Mouse (Mus musculus) embryonic facial prominence, embryonic 10.5 days (tissue): ENCODE measurements around the gene Tfpi2. TPM values are rescaled to one million over a fixed set of nuclear protein-coding genes. Genes with fewer than 3 reads are reported as not detected.

Experiments
- DNase-seq: peaks from one replicate; pipeline ENCODE4 v3.0.0-alpha.2; 2017; ENCODE audit warnings: low spot score
- H3K27ac ChIP-seq: fragments of 300-500 bp; sonication (generic); replicated peaks from 2 replicates; pipeline ENCODE4 v1.5.1; 2016; ENCODE audit warnings: mild to moderate bottlenecking
- H3K27me3 ChIP-seq: fragments of 300-500 bp; sonication (generic); replicated peaks from 2 replicates; pipeline ENCODE4 v1.6.1; 2016; ENCODE audit warnings: low read depth, mild to moderate bottlenecking; ENCODE audit not compliant: poor library complexity, severe bottlenecking
- H3K36me3 ChIP-seq: fragments of 300-500 bp; sonication (generic); replicated peaks from 2 replicates; pipeline ENCODE4 v1.6.1; 2016; ENCODE audit warnings: mild to moderate bottlenecking, moderate library complexity
- H3K4me1 ChIP-seq: fragments of 300-500 bp; sonication (generic); 2 replicates; pipeline ENCODE4 v1.6.1; 2016
- H3K4me3 ChIP-seq: fragments of 300-500 bp; sonication (generic); 2 replicates; pipeline ENCODE4 v1.5.1; 2016; ENCODE audit warnings: mild to moderate bottlenecking, moderate library complexity
- H3K9me3 ChIP-seq: fragments of 300-500 bp; sonication (generic); 2 replicates; pipeline ENCODE4 v1.6.1; 2016; ENCODE audit warnings: mild to moderate bottlenecking
- WGBS: fragments of 180-500 bp; shearing (Covaris S2); methylation state at CpG from one replicate; pipeline ENCODE4 v1.1.7; 2016; 5-methylcytosine and 5-hydroxymethylcytosine counted together
- polyA plus RNA-seq: library from polyadenylated mRNA; unstranded; fragments of >200 nt; fragmentation: Nextera tagmentation; extraction: Ambion mirVana; gene quantifications from 2 replicates; pipeline ENCODE4 v1.2.1, GENCODE M21; 2016

Tfpi2 gene
- polyA plus RNA-seq, 1 experiment from 2014 or later: 0.79 TPM

GRCm38 (mm10) chr6:3982661-3983284 is 5.9 kb downstream of the Tfpi2 start:
- Histone ChIP-seq H3K4me3 (no peak overlapping the region), H3K36me3 (no peaks in the 10 kb centered on the region), H3K4me1 (no peaks in the 10 kb centered on the region), H3K27me3 (no peaks in the 10 kb centered on the region), H3K27ac (no peak overlapping the region), H3K9me3 (no peaks in the 10 kb centered on the region)
- no peak for DNase-seq
- WGBS: 87% methylated on average over 5 of the region's 5 CpGs

- Histone ChIP-seq H3K4me1 (no peaks in the 10 kb centered on the region), H3K36me3 (no peaks in the 10 kb centered on the region), H3K4me3 (no peak overlapping the region), H3K9me3 (no peaks in the 10 kb centered on the region), H3K27me3 (peaks cover 8% of the 10 kb centered on the region), H3K27ac (no peak overlapping the region)
- DNase-seq: no peak
- 73% methylated on average over 1 of the region's 1 CpGs for WGBS
Measured at GRCm38 (mm10) chr6:3973679-3974078, 15.0 kb downstream of the Tfpi2 start.

- H3K9me3 ChIP-seq: 0 out of 2 replicates have a peak, but pooled peaks cover 4% of the 10 kb centered on the region
- no peaks in the 10 kb centered on the region for H3K36me3 ChIP-seq
- H3K4me1 ChIP-seq: peaks cover 6% of the 10 kb centered on the region
- H3K27ac ChIP-seq: no peak overlapping the region
- 25% methylated on average over 31 of the region's 31 CpGs for WGBS
- peak; percentile 19 for DNase-seq
- H3K27me3 ChIP-seq: peaks cover 22% of the 10 kb centered on the region
- H3K4me3 ChIP-seq: peak overlapping the region; percentile 43
Measured at GRCm38 (mm10) chr6:3967676-3968626, 20.8 kb downstream of the Tfpi2 start.

GRCm38 (mm10) chr6:3954969-3955368 is 33.8 kb downstream of the Tfpi2 start:
- Histone ChIP-seq H3K9me3 (no peaks in the 10 kb centered on the region), H3K27me3 (no peaks in the 10 kb centered on the region), H3K27ac (no peak overlapping the region), H3K36me3 (no peaks in the 10 kb centered on the region), H3K4me3 (no peak overlapping the region), H3K4me1 (no peaks in the 10 kb centered on the region)
- 56% methylated on average over 4 of the region's 4 CpGs for WGBS
- no peak for DNase-seq

GRCm38 (mm10) chr6:3936140-3936714 is 52.5 kb downstream of the Tfpi2 start:
- 76% methylated on average over 1 of the region's 1 CpGs for WGBS
- Histone ChIP-seq H3K9me3 (no peaks in the 10 kb centered on the region), H3K4me1 (no peaks in the 10 kb centered on the region; the same call in 1 of the 2 replicates), H3K36me3 (no peaks in the 10 kb centered on the region), H3K4me3 (no peak overlapping the region), H3K27me3 (no peaks in the 10 kb centered on the region), H3K27ac (no peak overlapping the region)
- DNase-seq: no peak

GRCm38 (mm10) chr6:3935606-3936005 is 53.1 kb downstream of the Tfpi2 start:
- WGBS: 67% methylated on average over 2 of the region's 2 CpGs

GRCm38 (mm10) chr6:3935048-3935447 is 53.7 kb downstream of the Tfpi2 start:
- DNase-seq: no peak
- H3K4me3 ChIP-seq: no peak overlapping the region
- no peaks in the 10 kb centered on the region for H3K9me3 ChIP-seq
- H3K4me1 ChIP-seq: no peaks in the 10 kb centered on the region; the same call in 1 of the 2 replicates
- WGBS: 43% methylated on average over 2 of the region's 2 CpGs
- H3K27me3 ChIP-seq: no peaks in the 10 kb centered on the region
- H3K36me3 ChIP-seq: no peaks in the 10 kb centered on the region
- H3K27ac ChIP-seq: no peak overlapping the region

More at GRCm38 (mm10) chr6:3935606-3936005, 53.1 kb downstream of the Tfpi2 start:
- no peak overlapping the region for H3K27ac ChIP-seq
- H3K36me3 ChIP-seq: no peaks in the 10 kb centered on the region
- DNase-seq: no peak
- H3K4me3 ChIP-seq: no peak overlapping the region
- no peaks in the 10 kb centered on the region for H3K27me3 ChIP-seq
- no peaks in the 10 kb centered on the region; the same call in 1 of the 2 replicates for H3K4me1 ChIP-seq
- no peaks in the 10 kb centered on the region for H3K9me3 ChIP-seq

GRCm38 (mm10) chr6:3926140-3926539 is 62.6 kb downstream of the Tfpi2 start:
- 82% methylated on average over 4 of the region's 4 CpGs for WGBS
- DNase-seq: no peak
- Histone ChIP-seq H3K9me3 (no peaks in the 10 kb centered on the region), H3K36me3 (no peaks in the 10 kb centered on the region), H3K4me3 (no peak overlapping the region), H3K27me3 (no peaks in the 10 kb centered on the region), H3K4me1 (no peaks in the 10 kb centered on the region), H3K27ac (no peak overlapping the region)

- Histone ChIP-seq H3K27me3 (no peaks in the 10 kb centered on the region), H3K9me3 (no peaks in the 10 kb centered on the region), H3K36me3 (no peaks in the 10 kb centered on the region), H3K4me3 (no peak overlapping the region), H3K4me1 (no peaks in the 10 kb centered on the region), H3K27ac (no peak overlapping the region)
- DNase-seq: no peak
- WGBS: 80% methylated on average over 4 of the region's 4 CpGs
Measured at GRCm38 (mm10) chr6:3922870-3923269, 65.8 kb downstream of the Tfpi2 start.

GRCm38 (mm10) chr6:3916015-3916414 is 72.7 kb downstream of the Tfpi2 start:
- no peak overlapping the region for H3K4me3 ChIP-seq
- DNase-seq: no peak
- no peaks in the 10 kb centered on the region for H3K4me1 ChIP-seq

More at GRCm38 (mm10) chr6:3916015-3916414, 72.7 kb downstream of the Tfpi2 start:
- Histone ChIP-seq H3K9me3 (no peaks in the 10 kb centered on the region), H3K27me3 (no peaks in the 10 kb centered on the region), H3K36me3 (no peaks in the 10 kb centered on the region), H3K27ac (no peak overlapping the region)
- 77% methylated on average over 7 of the region's 7 CpGs for WGBS
